Mouse (Mus musculus): ENCODE data around the gene Grik5.

DNA sequence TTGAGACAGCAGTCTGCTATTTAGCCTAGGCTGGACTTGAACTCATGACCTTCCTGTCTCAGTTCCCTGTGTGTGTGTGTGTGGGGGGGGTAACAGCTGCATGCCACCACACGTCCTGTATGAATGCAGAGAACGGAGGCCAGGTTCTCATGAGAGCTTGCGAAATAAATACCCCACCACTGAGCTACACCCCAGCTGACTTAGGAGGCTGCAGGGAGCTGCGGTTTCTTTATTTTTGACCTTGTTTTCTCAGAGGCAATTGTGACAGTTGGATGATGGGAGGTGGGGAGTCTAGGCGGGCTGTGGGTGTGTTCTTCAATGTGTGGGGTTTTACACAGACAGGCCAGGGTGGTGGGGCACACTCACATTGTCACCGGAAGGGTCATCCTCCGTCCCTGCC is 71.9 kb downstream of the Grik5 start:
- TF ChIP-seq CTCF (IDR thresholded peaks at IDR 0.05; ENCODE audit: low read depth, low read length) (no peak), POLR2A (IDR thresholded peaks at IDR 0.05; ENCODE audit: borderline replicate concordance, low read depth, low read length) (no peak)

Measured in bone marrow macrophage, adult 2 months (primary cell).